Mouse (Mus musculus) small intestine, adult 2 months (tissue): ENCODE data around the gene Prr29. TPM values are rescaled to one million over a fixed set of nuclear protein-coding genes. Genes with fewer than 3 reads are reported as not detected.

Experiments
- H3K27ac ChIP-seq: fragments of 200-500 bp; 2 replicates; pipeline ENCODE4 v1.5.1; 2012; ENCODE audit warnings: low read depth, low read length, control low read depth, inconsistent platforms; ENCODE audit not compliant: insufficient read depth
- H3K27me3 ChIP-seq: fragments of 200-500 bp; 2 replicates; pipeline ENCODE4 v1.6.1; 2012; ENCODE audit warnings: mild to moderate bottlenecking, moderate library complexity, low read length, inconsistent platforms; ENCODE audit not compliant: control insufficient read depth, insufficient read depth
- H3K36me3 ChIP-seq: fragments of 200-500 bp; 2 replicates; pipeline ENCODE4 v1.6.1; 2012; ENCODE audit warnings: mild to moderate bottlenecking, low read length, control low read depth, inconsistent platforms; ENCODE audit not compliant: control insufficient read depth, insufficient read depth
- H3K4me1 ChIP-seq: fragments of 200-500 bp; 2 replicates; pipeline ENCODE4 v1.6.1; 2012; ENCODE audit warnings: low read length, inconsistent platforms, mixed read lengths; ENCODE audit not compliant: control insufficient read depth, insufficient read depth, insufficient read length
- H3K4me3 ChIP-seq: fragments of 200-500 bp; 2 replicates; pipeline ENCODE4 v1.5.1; 2012; ENCODE audit warnings: low read depth, mild to moderate bottlenecking, control low read depth, inconsistent platforms, low read length, moderate library complexity
- CTCF ChIP-seq: fragments of 200-500 bp; IDR thresholded peaks from 2 replicates; pipeline ENCODE4 v1.5.1; 2012; ENCODE audit warnings: low read depth, mild to moderate bottlenecking, control low read depth, inconsistent platforms, low read length, moderate library complexity, mixed read lengths; ENCODE audit not compliant: insufficient replicate concordance, insufficient read length; ENCODE audit errors: extremely low read depth
- POLR2A ChIP-seq: fragments of 200-500 bp; IDR thresholded peaks from 2 replicates; pipeline ENCODE4 v1.6.1; 2012; ENCODE audit warnings: low read depth, mild to moderate bottlenecking, control low read depth, inconsistent platforms, low read length, moderate library complexity
- WGBS: fragments of 180-500 bp; shearing (Covaris S2); methylation state at CpG from one replicate; pipeline ENCODE4 v1.1.7; 2018; 5-methylcytosine and 5-hydroxymethylcytosine counted together
- polyA plus RNA-seq: library from polyadenylated mRNA; depleted of rRNA; stranded (reverse); fragments of >200 nt; gene quantifications from 2 replicates; pipeline ENCODE4 v1.2.3, GENCODE M21; 2012; rRNA removed

Gene Prr29
- 0.32 and 1.0 TPM in 2 replicates for polyA plus RNA-seq

DNA sequence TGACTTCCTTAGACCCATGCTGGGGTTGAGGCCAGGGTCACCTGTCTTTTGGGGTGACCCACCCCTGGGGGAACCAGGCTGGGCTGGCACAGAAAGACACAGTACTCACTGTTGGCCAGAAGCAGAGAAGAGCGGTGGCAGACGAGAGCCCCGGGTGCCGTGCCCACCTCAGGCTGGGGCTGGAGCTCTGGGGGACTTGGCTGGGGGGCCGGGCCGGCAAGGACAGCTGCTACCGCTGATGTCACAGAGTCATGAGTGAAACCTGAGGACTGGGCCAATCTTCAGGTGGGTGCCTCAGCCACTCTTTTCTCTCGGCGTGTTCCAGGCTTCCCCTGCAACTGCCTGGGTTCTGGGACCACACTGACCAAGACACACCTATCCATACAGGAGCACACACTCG, at the start of gene Prr29:
Prr29 (plus strand) TSS at position 107 of the 400 bp plus-strand sequence.
- Histone ChIP-seq H3K36me3 (no peaks in the 10 kb centered on the region), H3K27me3 (no peaks in the 10 kb centered on the region), H3K27ac (no peak within 1 kb of the TSS), H3K4me3 (no peak within 1 kb of the TSS), H3K4me1 (no peaks in the 10 kb centered on the region; the same call in 1 of the 2 replicates)
- WGBS, result 57% methylated on average over 10 of the region's 10 CpGs
- TF ChIP-seq POLR2A, result no peak
- TF ChIP-seq CTCF, result no peak

DNA sequence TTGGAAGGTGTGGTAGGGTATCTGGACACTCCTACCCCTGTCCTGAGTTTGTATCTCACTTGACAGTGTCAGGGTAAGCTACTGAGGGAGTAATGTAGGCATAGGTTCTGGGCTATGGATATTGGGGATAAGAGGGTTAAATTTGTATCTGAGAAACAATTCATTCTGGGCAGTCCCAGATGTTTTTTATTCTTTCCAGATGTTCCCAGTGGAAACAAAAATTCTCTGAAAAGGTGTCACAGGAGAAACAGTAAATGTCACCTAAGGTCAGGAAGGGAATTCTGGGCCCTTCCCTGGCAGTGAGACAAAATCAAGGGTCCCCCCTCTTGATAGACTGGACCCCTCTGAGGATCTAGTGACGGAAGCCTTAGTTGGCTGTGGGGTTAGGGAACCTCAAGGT, 48.9 kb upstream of the Prr29 start:
- Histone ChIP-seq H3K36me3 (no peaks in the 10 kb centered on the region), H3K27me3 (no peaks in the 10 kb centered on the region), H3K4me3 (no peak overlapping the region), H3K27ac (no peak overlapping the region), H3K4me1 (peaks cover 23% of the 10 kb centered on the region)
- TF ChIP-seq CTCF (no peak), POLR2A (no peak)
- 83% methylated on average over 1 of the region's 1 CpGs for WGBS

DNA sequence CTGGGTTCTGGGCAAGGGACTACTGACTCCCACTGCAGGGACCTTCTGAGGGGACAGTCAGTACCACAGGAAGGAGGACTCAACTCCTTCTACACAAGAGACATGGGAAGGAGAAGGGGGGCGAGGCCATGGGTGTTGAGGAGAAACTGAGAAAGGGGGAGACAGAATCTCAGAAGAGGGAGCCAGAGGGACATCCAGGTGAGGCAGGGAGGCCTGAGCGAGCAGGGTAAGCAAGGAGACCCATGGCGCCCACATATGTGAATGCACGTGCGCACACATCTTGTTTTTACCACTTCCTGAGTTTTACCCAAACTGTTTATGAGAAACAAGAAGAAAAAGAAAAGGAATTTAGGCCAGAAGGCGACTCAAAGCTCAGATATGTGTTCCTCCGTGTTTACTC, 47.5 kb upstream of the Prr29 start:
- Histone ChIP-seq H3K36me3 (no peaks in the 10 kb centered on the region), H3K27ac (no peak overlapping the region), H3K4me1 (peaks cover 18% of the 10 kb centered on the region), H3K4me3 (no peak overlapping the region), H3K27me3 (no peaks in the 10 kb centered on the region)
- WGBS, result 73% methylated on average over 7 of the region's 7 CpGs
- TF ChIP-seq POLR2A, result no peak
- no peak for TF ChIP-seq CTCF

DNA sequence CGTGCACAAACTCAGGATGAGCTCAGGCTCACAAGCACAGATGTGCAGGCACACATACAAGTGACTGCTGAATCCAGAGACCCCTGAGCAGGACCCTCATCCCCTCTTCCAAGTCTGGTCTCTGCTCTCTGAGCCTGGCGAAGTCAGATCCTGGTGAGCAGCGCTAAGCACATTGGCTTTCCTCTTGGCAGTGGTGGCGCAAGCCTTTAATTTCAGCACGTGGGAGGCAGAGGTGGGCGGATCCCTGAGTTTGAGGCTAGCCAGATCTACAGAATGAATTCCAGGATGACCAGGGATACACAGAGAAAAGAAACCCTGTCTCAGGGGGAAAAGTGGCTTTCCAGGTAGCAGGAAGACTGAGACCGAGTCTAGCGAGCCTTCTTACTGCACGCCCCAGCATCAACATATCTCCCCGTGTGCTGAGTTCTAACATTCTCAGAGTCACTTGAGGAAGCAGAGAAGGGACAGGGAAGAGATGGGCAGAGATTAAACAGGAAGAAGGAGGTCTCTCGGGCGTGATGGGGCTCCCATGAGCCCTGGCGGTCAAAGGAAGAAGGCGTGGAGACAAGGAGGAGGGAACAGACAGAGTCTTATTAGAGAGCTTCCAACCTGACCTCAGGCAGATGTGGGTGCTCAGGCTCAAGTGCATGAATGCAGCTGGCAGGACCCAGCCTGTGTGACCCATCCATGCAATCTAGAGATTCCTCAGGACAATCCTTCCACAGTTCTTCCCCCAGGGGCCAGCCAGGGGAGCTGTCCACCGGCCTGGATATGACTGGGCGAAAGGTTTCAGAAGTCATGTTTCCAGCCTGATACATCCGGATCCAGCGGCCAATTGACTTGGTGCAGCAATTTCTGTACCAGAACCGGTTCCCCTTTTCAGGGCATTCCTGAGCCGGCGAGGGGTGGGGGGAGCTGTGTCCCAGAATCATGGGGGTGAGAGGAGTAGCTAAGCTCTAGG, 46.6 kb upstream of the Prr29 start:
- no peaks in the 10 kb centered on the region for H3K36me3 ChIP-seq
- H3K27me3 ChIP-seq, result no peaks in the 10 kb centered on the region
- TF ChIP-seq POLR2A (no peak), CTCF (no peak)
- H3K4me3 ChIP-seq, result no peak overlapping the region
- no peak overlapping the region for H3K27ac ChIP-seq
- WGBS, result 50% methylated on average over 21 of the region's 21 CpGs
- peaks cover 9% of the 10 kb centered on the region for H3K4me1 ChIP-seq

DNA sequence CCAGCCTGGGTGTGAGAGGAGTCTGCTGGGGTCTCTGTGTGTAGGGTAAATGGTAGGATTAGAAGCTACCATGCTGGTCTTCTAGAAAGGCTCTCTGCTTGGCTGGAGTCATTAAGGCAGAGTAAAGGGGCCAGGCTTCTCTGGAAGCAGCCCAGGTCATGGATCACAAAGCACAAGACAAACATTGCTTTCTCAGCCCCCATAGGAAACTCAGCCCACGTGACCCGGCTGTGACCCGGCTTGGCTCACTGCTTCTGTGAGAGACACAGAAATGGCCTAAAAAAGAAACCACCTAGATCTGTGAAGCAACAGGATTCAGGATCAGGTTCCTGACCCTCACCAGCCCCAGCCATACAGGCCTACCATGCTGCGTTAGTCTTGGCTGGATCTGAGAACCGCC, 40.4 kb upstream of the Prr29 start:
- Histone ChIP-seq H3K4me3 (no peak overlapping the region), H3K27ac (no peak overlapping the region), H3K27me3 (no peaks in the 10 kb centered on the region), H3K36me3 (no peaks in the 10 kb centered on the region), H3K4me1 (no peaks in the 10 kb centered on the region)
- TF ChIP-seq CTCF, result no peak
- no peak for TF ChIP-seq POLR2A
- 76% methylated on average over 5 of the region's 5 CpGs for WGBS

DNA sequence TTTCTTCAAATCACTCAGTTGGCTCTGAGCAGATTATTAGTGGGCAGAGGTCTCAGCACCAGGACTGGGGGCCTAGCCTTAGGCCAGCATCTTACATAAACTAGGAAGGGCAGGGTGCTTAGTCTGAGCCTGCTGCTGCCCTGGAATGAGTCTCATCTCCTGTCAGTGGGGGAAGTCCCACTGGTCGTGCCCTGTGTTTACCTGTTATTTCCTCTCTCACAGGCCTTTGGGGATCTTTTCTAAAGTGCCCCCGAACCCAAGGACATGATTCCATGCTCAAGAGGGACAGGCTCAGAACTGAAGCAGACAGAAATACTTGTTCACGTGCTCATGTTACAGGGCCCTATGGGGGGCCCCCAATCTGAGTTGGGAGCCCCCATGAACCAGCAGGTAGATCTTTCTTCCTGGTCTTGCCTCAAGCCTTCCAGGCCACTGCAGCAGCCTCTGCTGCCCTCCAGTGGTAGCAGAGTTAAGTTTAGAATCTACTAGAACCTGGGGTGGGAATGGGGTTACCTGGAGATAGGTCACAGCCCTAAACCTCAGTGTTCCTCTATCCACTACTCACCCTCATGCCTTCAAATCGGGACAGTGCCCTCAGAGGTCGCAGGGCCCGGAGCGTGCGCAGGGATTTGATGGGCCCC, 39.6 kb upstream of the Prr29 start:
- no peak overlapping the region for H3K27ac ChIP-seq
- no peaks in the 10 kb centered on the region for H3K4me1 ChIP-seq
- 61% methylated on average over 8 of the region's 8 CpGs for WGBS
- H3K27me3 ChIP-seq, result no peaks in the 10 kb centered on the region
- H3K36me3 ChIP-seq, result no peaks in the 10 kb centered on the region
- no peak for TF ChIP-seq POLR2A
- TF ChIP-seq CTCF, result peak; percentile 81; the same call in 1 of the 2 replicates
- no peak overlapping the region for H3K4me3 ChIP-seq

DNA sequence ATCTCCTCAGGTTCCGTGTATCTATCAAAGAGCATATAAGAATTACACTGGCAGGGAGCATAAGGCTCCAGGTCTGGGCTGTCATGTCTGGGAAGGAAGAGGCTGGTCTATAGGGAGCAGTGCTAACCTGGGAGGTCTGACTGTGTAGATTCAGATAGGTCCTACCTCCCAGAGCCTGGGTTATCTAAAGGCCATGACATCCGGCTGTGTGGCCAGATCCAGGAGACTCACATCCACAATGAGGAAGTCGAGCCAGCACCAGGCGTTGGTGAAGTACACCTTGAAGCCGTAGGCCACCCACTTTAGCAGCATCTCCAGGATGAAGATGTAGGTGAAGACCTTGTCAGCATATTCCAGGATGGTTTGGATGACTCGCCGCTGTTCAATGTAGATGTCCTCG, 38.8 kb upstream of the Prr29 start:
- no peak overlapping the region for H3K4me3 ChIP-seq

More for the DNA sequence above, 38.8 kb upstream of the Prr29 start:
- Histone ChIP-seq H3K36me3 (no peaks in the 10 kb centered on the region), H3K27ac (no peak overlapping the region), H3K27me3 (no peaks in the 10 kb centered on the region), H3K4me1 (no peaks in the 10 kb centered on the region)
- no peak for TF ChIP-seq CTCF
- WGBS, result 80% methylated on average over 8 of the region's 8 CpGs
